Mouse (Mus musculus): ENCODE results near the gene Bloc1s2. TPM values are rescaled to one million over a fixed set of nuclear protein-coding genes. Genes with fewer than 3 reads are reported as not detected.

Gene Bloc1s2
- polyA plus RNA-seq (2017; shearing (Covaris generic)): 127 TPM

DNA sequence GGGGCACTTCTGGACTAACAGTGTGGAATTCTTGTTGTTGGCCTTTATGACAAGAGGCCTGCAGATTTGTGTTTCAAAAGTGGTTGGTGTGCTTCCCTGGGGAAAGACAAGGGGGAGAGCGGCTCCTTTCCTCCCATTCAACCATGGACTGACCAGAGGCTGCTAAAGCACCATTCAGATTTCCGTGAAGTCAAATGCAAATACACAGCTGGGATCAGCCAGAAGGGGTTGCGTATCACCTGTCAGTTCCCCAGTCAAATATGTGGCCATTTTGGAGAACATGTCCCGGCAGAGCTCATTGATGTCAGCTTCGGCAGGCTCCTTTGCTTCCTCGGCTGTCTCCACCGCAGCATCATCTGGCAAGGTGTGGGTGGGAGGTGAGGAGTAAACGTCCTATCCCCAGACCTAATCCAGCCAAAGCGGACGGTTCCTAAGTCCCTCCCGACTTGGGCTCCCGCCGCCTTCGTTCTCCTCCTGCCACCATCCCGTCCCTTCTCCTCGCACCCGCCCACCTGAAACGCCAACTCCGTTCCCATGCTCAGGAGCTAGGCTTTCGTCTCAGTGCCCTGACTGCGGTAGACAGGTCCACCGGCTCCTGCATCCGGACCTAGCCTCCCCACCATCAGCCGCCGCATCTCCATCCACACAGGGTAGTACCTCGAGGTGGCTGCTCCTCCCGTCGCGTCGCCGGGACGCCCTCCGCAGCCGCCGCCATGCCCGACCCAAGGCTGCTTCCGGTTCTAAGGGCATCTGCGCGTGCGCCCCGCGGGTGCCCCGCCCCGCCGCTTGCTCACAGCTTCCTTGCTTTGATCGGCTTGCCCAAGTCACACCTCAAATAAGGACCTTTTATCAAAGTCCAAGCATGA lies at the start of gene Bloc1s2:
TSS of gene Bloc1s2 (minus strand) at position 745 of the 866 bp plus-strand sequence.

GRCm38 (mm10) chr19:44192342-44192741 lies 46.1 kb upstream of the Bloc1s2 start, which contains the start of gene Pkd2l1:
TSS of gene Pkd2l1 (minus strand) at chr19:44192442.

DNA sequence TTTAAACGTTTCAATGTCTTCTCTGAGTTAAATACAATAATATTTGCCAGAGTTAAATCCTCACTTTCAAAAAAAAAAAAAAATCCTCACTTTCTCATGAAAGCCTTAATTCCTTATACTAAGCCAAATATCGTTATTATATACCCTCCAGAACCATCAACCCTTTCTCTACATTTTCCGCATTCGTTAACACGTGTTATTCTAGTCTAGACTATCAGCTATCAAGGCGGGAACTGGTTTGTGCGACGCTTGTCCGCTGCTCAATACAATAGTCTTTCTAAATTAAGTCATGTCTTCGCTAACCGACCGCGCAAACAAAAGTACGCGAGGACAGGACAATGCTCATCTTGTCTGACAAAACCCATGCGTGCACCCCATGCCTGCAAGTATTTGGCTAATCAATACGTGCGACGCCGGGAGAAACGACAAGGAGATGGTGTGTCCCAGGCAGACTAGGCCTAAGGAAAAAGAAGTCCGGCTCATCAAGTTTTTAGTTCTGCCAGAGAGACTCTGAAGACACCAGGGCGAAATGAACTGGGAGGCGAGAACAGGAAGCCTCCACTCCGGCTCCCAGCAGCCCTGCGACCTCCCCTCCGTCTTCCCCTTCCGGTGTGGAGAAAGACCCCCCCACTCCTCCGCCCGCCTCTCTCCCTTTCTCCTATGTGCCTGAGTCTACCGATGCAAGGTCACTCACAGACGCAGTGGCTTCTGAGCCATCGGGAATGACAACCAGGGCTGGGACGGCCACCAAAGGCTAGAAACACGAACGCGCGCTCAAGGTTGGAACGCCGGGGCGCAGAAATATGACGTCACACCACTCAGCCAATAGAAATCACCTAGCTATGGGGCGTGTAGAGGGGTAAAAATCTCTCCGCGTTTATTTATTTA lies 10.9 kb downstream of the Bloc1s2 start, which contains the start of gene Cwf19l1:
TSS of gene Cwf19l1 (minus strand) at position 805 of the 888 bp plus-strand sequence.

DNA sequence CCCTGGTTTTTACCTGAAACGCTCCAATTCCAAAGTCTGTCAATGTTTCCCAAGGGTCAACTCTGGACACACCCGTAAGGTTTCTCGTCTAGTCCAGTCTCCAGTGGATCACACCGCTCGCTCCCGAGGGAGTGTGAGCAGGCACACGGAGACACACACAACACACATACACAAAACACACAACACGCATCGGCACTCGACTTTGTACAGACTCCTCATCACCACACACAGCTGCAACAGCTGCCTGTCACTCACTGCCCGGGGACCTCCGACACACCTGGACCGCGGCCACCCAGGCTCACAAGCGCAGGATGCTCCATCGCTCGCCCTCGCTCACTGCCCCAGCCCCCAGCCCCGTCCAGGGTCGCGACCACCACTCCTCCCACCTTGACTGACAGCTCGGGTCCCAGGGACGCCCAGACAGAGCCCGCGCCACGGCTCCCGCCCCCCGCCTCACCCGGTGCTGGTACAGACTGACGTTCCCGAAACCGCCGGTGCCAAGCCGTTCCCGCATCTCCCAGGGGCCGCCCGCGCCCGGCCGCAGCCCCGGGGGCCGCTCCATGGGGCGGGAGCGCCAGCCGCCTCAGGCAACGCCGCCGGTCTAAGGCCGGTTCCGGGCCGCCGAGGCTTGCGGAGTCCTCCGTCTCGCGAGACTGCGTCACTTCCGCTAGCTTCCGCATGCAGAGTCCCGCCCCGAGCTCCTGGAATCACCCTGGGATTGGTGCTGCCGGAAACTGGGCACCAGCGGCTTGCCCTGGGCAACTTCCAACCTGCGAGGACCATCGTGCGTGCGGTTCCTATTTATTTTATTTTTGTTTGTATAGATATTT lies 39.2 kb downstream of the Bloc1s2 start, which contains the start of gene Chuk:
TSS of gene Chuk (minus strand) at position 650 of the 830 bp plus-strand sequence.

Other genes starting within 250 kb of the Bloc1s2 start
- 8.9 TPM for gene Dnmbp, start 206.3 kb downstream of the Bloc1s2 start, polyA plus RNA-seq (2017; shearing (Covaris generic))
- not detected for gene Cpn1, start 159.9 kb downstream of the Bloc1s2 start, polyA plus RNA-seq (2017; shearing (Covaris generic))
- 0.15 TPM for gene Cyp2c23, start 117.2 kb downstream of the Bloc1s2 start, polyA plus RNA-seq (2017; shearing (Covaris generic))
- 8.6 TPM for gene Erlin1, start 76.7 kb downstream of the Bloc1s2 start, polyA plus RNA-seq (2017; shearing (Covaris generic))
- 50.5 TPM for gene Chuk, start 39.0 kb downstream of the Bloc1s2 start, polyA plus RNA-seq (2017; shearing (Covaris generic))
- gene Cwf19l1, start 10.6 kb downstream of the Bloc1s2 start, polyA plus RNA-seq (2017; shearing (Covaris generic)): 37.6 TPM
- gene Pkd2l1, start 46.0 kb upstream of the Bloc1s2 start, polyA plus RNA-seq (2017; shearing (Covaris generic)): not detected
- gene Scd3, start 56.8 kb upstream of the Bloc1s2 start, polyA plus RNA-seq (2017; shearing (Covaris generic)): not detected
- gene Scd2, start 147.2 kb upstream of the Bloc1s2 start, polyA plus RNA-seq (2017; shearing (Covaris generic)): 70.4 TPM
- gene Scd4, start 186.6 kb upstream of the Bloc1s2 start, polyA plus RNA-seq (2017; shearing (Covaris generic)): 0.33 TPM

All from inflammation-experienced regulatory T-cells, adult 16 weeks (primary cell).